Mouse (Mus musculus): ENCODE measurements around the gene Pmm1. TPM values are rescaled to one million over a fixed set of nuclear protein-coding genes. Genes with fewer than 3 reads are reported as not detected.
"Not testable (repeated sequence)": the region's sequence is repeated elsewhere in the genome, so short reads cannot be mapped to it uniquely, and the experiment has no call there.

The Pmm1 gene
- total RNA-seq, 1 experiment from 2014 or later, result 13.4 TPM

GRCm38 (mm10) chr15:81915663-81916062 lies 45.1 kb downstream of the Pmm1 start:
- ATAC-seq (replicated peaks in 1 of 2; ENCODE audit: insufficient read depth in 1 of 2, low FRiP score in 2 of 2, low TSS enrichment in 1 of 2, low read depth in 1 of 2, poor library complexity in 2 of 2, severe bottlenecking in 2 of 2), result no peak

- ATAC-seq (replicated peaks in 1 of 2; ENCODE audit: insufficient read depth in 1 of 2, low FRiP score in 2 of 2, low TSS enrichment in 1 of 2, low read depth in 1 of 2, poor library complexity in 2 of 2, severe bottlenecking in 2 of 2), result peak in 1 of 2 experiments; percentile 23; a peak in 1 of 4 replicates
These were observed 46.1 kb downstream of the Pmm1 start for GRCm38 (mm10) chr15:81914668-81915067.

GRCm38 (mm10) chr15:81912498-81912897 lies 48.2 kb downstream of the Pmm1 start:
- no peak for ATAC-seq (replicated peaks in 1 of 2; ENCODE audit: insufficient read depth in 1 of 2, low FRiP score in 2 of 2, low TSS enrichment in 1 of 2, low read depth in 1 of 2, poor library complexity in 2 of 2, severe bottlenecking in 2 of 2)

GRCm38 (mm10) chr15:81908767-81909166 lies 52.0 kb downstream of the Pmm1 start:
- ATAC-seq (replicated peaks in 1 of 2; ENCODE audit: insufficient read depth in 1 of 2, low FRiP score in 2 of 2, low TSS enrichment in 1 of 2, low read depth in 1 of 2, poor library complexity in 2 of 2, severe bottlenecking in 2 of 2), result not testable (repeated sequence)

GRCm38 (mm10) chr15:81907953-81908352 lies 52.8 kb downstream of the Pmm1 start:
- no peak for ATAC-seq (replicated peaks in 1 of 2; ENCODE audit: insufficient read depth in 1 of 2, low FRiP score in 2 of 2, low TSS enrichment in 1 of 2, low read depth in 1 of 2, poor library complexity in 2 of 2, severe bottlenecking in 2 of 2)

- peak; percentile 59 to 62 for ATAC-seq (replicated peaks in 1 of 2; ENCODE audit: insufficient read depth in 1 of 2, low FRiP score in 2 of 2, low TSS enrichment in 1 of 2, low read depth in 1 of 2, poor library complexity in 2 of 2, severe bottlenecking in 2 of 2)
These were observed 55.8 kb downstream of the Pmm1 start for GRCm38 (mm10) chr15:81904939-81905338.

Other genes with a start within 250 kb of the Pmm1 start
- gene Zc3h7b, start 215.9 kb downstream of the Pmm1 start, total RNA-seq (2017), result 40.3 and 42.2 TPM in 2 replicates
- 80.7 and 125 TPM in 2 replicates for gene Rangap1, start 215.4 kb downstream of the Pmm1 start, total RNA-seq (2017)
- 18.6 and 28.9 TPM in 2 replicates for gene Tef, start 158.5 kb downstream of the Pmm1 start, total RNA-seq (2017)
- 36.6 and 38.4 TPM in 2 replicates for gene Tob2, start 102.1 kb downstream of the Pmm1 start, total RNA-seq (2017)
- 35.5 and 56.0 TPM in 2 replicates for gene Phf5a, start 89.0 kb downstream of the Pmm1 start, total RNA-seq (2017)
- 98.4 and 130 TPM in 2 replicates for gene Aco2, start 88.6 kb downstream of the Pmm1 start, total RNA-seq (2017)
- gene Polr3h, start 34.7 kb downstream of the Pmm1 start, total RNA-seq (2017), result 26.7 and 32.6 TPM in 2 replicates
- gene Csdc2, start 24.2 kb downstream of the Pmm1 start, total RNA-seq (2017), result not detected in 2 replicates
- gene 1700029P11Rik, start 19.6 kb upstream of the Pmm1 start, total RNA-seq (2017), result not detected in 2 replicates
- 364 and 390 TPM in 2 replicates for gene Xrcc6, start 26.9 kb upstream of the Pmm1 start, total RNA-seq (2017)
- 8.3 and 10.0 TPM in 2 replicates for gene Desi1, start 72.9 kb upstream of the Pmm1 start, total RNA-seq (2017)
- gene Snu13, start 86.7 kb upstream of the Pmm1 start, total RNA-seq (2017), result 167 and 205 TPM in 2 replicates
- not detected in 2 replicates for gene 4930407I10Rik, start 98.2 kb upstream of the Pmm1 start, total RNA-seq (2017)
- not detected in 2 replicates for gene Mei1, start 109.1 kb upstream of the Pmm1 start, total RNA-seq (2017)
- gene Ccdc134, start 167.0 kb upstream of the Pmm1 start, total RNA-seq (2017), result 15.9 and 20.8 TPM in 2 replicates
- gene Srebf2, start 186.3 kb upstream of the Pmm1 start, total RNA-seq (2017), result 64.0 and 83.8 TPM in 2 replicates

All from hematopoietic stem cell, adult 5-6 weeks (primary cell).